Mouse (Mus musculus) neural tube, embryonic 11.5 days (tissue): Measurements from ENCODE around the gene App. TPM values are rescaled to one million over a fixed set of nuclear protein-coding genes. Genes with fewer than 3 reads are reported as not detected.

Experiments
- ATAC-seq: fragments of 200-750 bp; cut with Nextera tagmentation; 2 replicates; pipeline ENCODE4 v1.8.0; 2017; ENCODE audit warnings: moderate number of reproducible peaks, mild to moderate bottlenecking, moderate TSS enrichment, moderate library complexity; ENCODE audit not compliant: insufficient read depth, low FRiP score, low TSS enrichment
- DNase-seq: peaks from one replicate; pipeline ENCODE4 v3.0.0-alpha.2; 2015; ENCODE audit warnings: low spot score
- H3K27ac ChIP-seq: fragments of 300-500 bp; sonication (generic); 2 replicates; pipeline ENCODE4 v1.5.1; 2014; ENCODE audit warnings: low read depth, mild to moderate bottlenecking, low read length
- H3K27me3 ChIP-seq: fragments of 300-500 bp; sonication (generic); 2 replicates; pipeline ENCODE4 v1.6.1; 2014; ENCODE audit warnings: mild to moderate bottlenecking, low read length, mixed read lengths; ENCODE audit not compliant: control insufficient read depth, insufficient read depth
- H3K36me3 ChIP-seq: fragments of 300-500 bp; sonication (generic); 2 replicates; pipeline ENCODE4 v1.6.1; 2014; ENCODE audit warnings: mild to moderate bottlenecking, low read length, moderate library complexity, mixed read lengths; ENCODE audit not compliant: control insufficient read depth, insufficient read depth
- H3K4me1 ChIP-seq: fragments of 300-500 bp; sonication (generic); 2 replicates; pipeline ENCODE4 v1.6.1; 2014; ENCODE audit warnings: low read length, mixed read lengths; ENCODE audit not compliant: control insufficient read depth, insufficient read depth
- H3K4me2 ChIP-seq: fragments of 300-500 bp; sonication (generic); 2 replicates; pipeline ENCODE4 v1.6.1; 2014; ENCODE audit warnings: low read depth, mild to moderate bottlenecking, moderate library complexity
- H3K4me3 ChIP-seq: fragments of 300-500 bp; sonication (generic); 2 replicates; pipeline ENCODE4 v1.5.1; 2014; ENCODE audit warnings: low read depth, low read length
- H3K9ac ChIP-seq: fragments of 300-500 bp; sonication (generic); 2 replicates; pipeline ENCODE4 v1.6.1; 2014; ENCODE audit warnings: mild to moderate bottlenecking, low read length
- H3K9me3 ChIP-seq: fragments of 300-500 bp; sonication (generic); 2 replicates; pipeline ENCODE4 v1.6.1; 2016; ENCODE audit warnings: low read length; ENCODE audit not compliant: control insufficient read depth
- WGBS: fragments of 180-500 bp; shearing (Covaris S2); extraction: QIAGEN DNeasy Blood & Tissue Kit; methylation state at CpG from one replicate; pipeline ENCODE4 v1.1.7; 2014; 5-methylcytosine and 5-hydroxymethylcytosine counted together
- polyA plus RNA-seq: library from polyadenylated mRNA; unstranded; fragments of >200 nt; fragmentation: Nextera tagmentation; extraction: Ambion mirVana; gene quantifications from 2 replicates; pipeline ENCODE4 v1.2.1, GENCODE M21; 2014

App gene
- polyA plus RNA-seq, 1 experiment from 2014 or later: 210 TPM

GRCm38 (mm10) chr16:85110428-85110827, 63.1 kb downstream of the App start:
- H3K36me3 ChIP-seq: no peaks in the 10 kb centered on the region
- no peak overlapping the region for H3K4me3 ChIP-seq
- H3K4me1 ChIP-seq: no peaks in the 10 kb centered on the region; the same call in 1 of the 2 replicates
- no peaks in the 10 kb centered on the region for H3K27me3 ChIP-seq
- DNase-seq: peak; percentile 15
- no peak overlapping the region for H3K4me2 ChIP-seq
- 59% methylated on average over 13 of the region's 13 CpGs for WGBS
- 0 out of 2 replicates have a peak overlapping the region, but pooled peaks have one; percentile 14 for H3K27ac ChIP-seq
- H3K9me3 ChIP-seq: no peaks in the 10 kb centered on the region
- no peak overlapping the region for H3K9ac ChIP-seq
- no peak for ATAC-seq

GRCm38 (mm10) chr16:85108486-85108885, 65.1 kb downstream of the App start:
- Histone ChIP-seq H3K4me3 (no peak overlapping the region), H3K4me2 (no peak overlapping the region), H3K27ac (no peak overlapping the region), H3K9me3 (no peaks in the 10 kb centered on the region), H3K36me3 (no peaks in the 10 kb centered on the region), H3K4me1 (no peaks in the 10 kb centered on the region; the same call in 1 of the 2 replicates), H3K27me3 (no peaks in the 10 kb centered on the region), H3K9ac (no peak overlapping the region)
- WGBS: 88% methylated on average over 7 of the region's 7 CpGs
- DNase-seq (no peak), ATAC-seq (no peak)

- 78% methylated on average over 9 of the region's 9 CpGs for WGBS
- no peaks in the 10 kb centered on the region for H3K36me3 ChIP-seq
- H3K27ac ChIP-seq: no peak overlapping the region
- peak; percentile 65 for ATAC-seq
- no peaks in the 10 kb centered on the region for H3K27me3 ChIP-seq
- H3K4me1 ChIP-seq: no peaks in the 10 kb centered on the region; the same call in 1 of the 2 replicates
- H3K4me3 ChIP-seq: no peak overlapping the region
- no peak overlapping the region for H3K9ac ChIP-seq
- H3K9me3 ChIP-seq: no peaks in the 10 kb centered on the region
- no peak for DNase-seq
- no peak overlapping the region for H3K4me2 ChIP-seq
Measured at GRCm38 (mm10) chr16:85106644-85107323, 66.8 kb downstream of the App start.

GRCm38 (mm10) chr16:85105603-85106002, 68.0 kb downstream of the App start:
- H3K27me3 ChIP-seq: no peaks in the 10 kb centered on the region
- ATAC-seq: no peak
- no peak overlapping the region for H3K4me2 ChIP-seq
- H3K36me3 ChIP-seq: no peaks in the 10 kb centered on the region
- H3K4me1 ChIP-seq: no peaks in the 10 kb centered on the region; the same call in 1 of the 2 replicates
- DNase-seq: no peak
- WGBS: 74% methylated on average over 4 of the region's 4 CpGs
- no peak overlapping the region for H3K27ac ChIP-seq
- no peak overlapping the region for H3K4me3 ChIP-seq
- H3K9ac ChIP-seq: no peak overlapping the region
- H3K9me3 ChIP-seq: no peaks in the 10 kb centered on the region

- Histone ChIP-seq H3K27me3 (no peaks in the 10 kb centered on the region), H3K4me2 (no peak overlapping the region), H3K4me3 (no peak overlapping the region), H3K4me1 (no peaks in the 10 kb centered on the region), H3K36me3 (no peaks in the 10 kb centered on the region), H3K9ac (no peak overlapping the region), H3K27ac (no peak overlapping the region), H3K9me3 (no peaks in the 10 kb centered on the region)
- no peak for DNase-seq
- no peak for ATAC-seq
- 92% methylated on average over 13 of the region's 13 CpGs for WGBS
Measured at GRCm38 (mm10) chr16:85103116-85103787, 70.3 kb downstream of the App start.

- H3K4me3 ChIP-seq: no peak overlapping the region
- no peaks in the 10 kb centered on the region for H3K9me3 ChIP-seq
- H3K36me3 ChIP-seq: no peaks in the 10 kb centered on the region
- no peak overlapping the region for H3K9ac ChIP-seq
- WGBS: 89% methylated on average over 3 of the region's 3 CpGs
- no peak overlapping the region for H3K4me2 ChIP-seq
- ATAC-seq (no peak), DNase-seq (no peak)
- no peak overlapping the region for H3K27ac ChIP-seq
- H3K27me3 ChIP-seq: no peaks in the 10 kb centered on the region
- H3K4me1 ChIP-seq: no peaks in the 10 kb centered on the region
Measured at GRCm38 (mm10) chr16:85101544-85101943, 72.0 kb downstream of the App start.

GRCm38 (mm10) chr16:85100806-85101205, 72.8 kb downstream of the App start:
- no peak for ATAC-seq
- H3K9ac ChIP-seq: no peak overlapping the region
- no peak overlapping the region for H3K27ac ChIP-seq
- H3K36me3 ChIP-seq: no peaks in the 10 kb centered on the region
- no peak overlapping the region for H3K4me2 ChIP-seq
- no peak overlapping the region for H3K4me3 ChIP-seq
- no peaks in the 10 kb centered on the region for H3K9me3 ChIP-seq
- H3K4me1 ChIP-seq: no peaks in the 10 kb centered on the region
- 28% methylated on average over 3 of the region's 3 CpGs for WGBS
- H3K27me3 ChIP-seq: no peaks in the 10 kb centered on the region
- no peak for DNase-seq

GRCm38 (mm10) chr16:85099487-85099886, 74.1 kb downstream of the App start:
- Histone ChIP-seq H3K4me1 (no peaks in the 10 kb centered on the region), H3K9ac (no peak overlapping the region), H3K36me3 (no peaks in the 10 kb centered on the region), H3K27ac (no peak overlapping the region), H3K9me3 (no peaks in the 10 kb centered on the region), H3K27me3 (no peaks in the 10 kb centered on the region), H3K4me2 (no peak overlapping the region), H3K4me3 (no peak overlapping the region)
- 54% methylated on average over 7 of the region's 7 CpGs for WGBS
- ATAC-seq (no peak), DNase-seq (no peak)

- ATAC-seq (no peak), DNase-seq (no peak)
- Histone ChIP-seq H3K27me3 (no peaks in the 10 kb centered on the region), H3K36me3 (no peaks in the 10 kb centered on the region), H3K9me3 (no peaks in the 10 kb centered on the region), H3K4me2 (no peak overlapping the region), H3K4me1 (no peaks in the 10 kb centered on the region), H3K4me3 (no peak overlapping the region), H3K9ac (no peak overlapping the region), H3K27ac (no peak overlapping the region)
- WGBS: 89% methylated on average over 7 of the region's 7 CpGs
Measured at GRCm38 (mm10) chr16:85099044-85099443, 74.5 kb downstream of the App start.
